Mouse (Mus musculus) kidney, embryonic 16.5 days (tissue): ENCODE results near the gene Btbd9. TPM values are rescaled to one million over a fixed set of nuclear protein-coding genes. Genes with fewer than 3 reads are reported as not detected.

Experiments used
- ATAC-seq: fragments of 200-750 bp; cut with Nextera tagmentation; 2 replicates; pipeline ENCODE4 v1.8.0; 2017; ENCODE audit warnings: moderate TSS enrichment; ENCODE audit not compliant: low FRiP score, low TSS enrichment
- H3K27ac ChIP-seq: fragments of 300-500 bp; sonication (generic); 2 replicates; pipeline ENCODE4 v1.5.1; 2014; ENCODE audit warnings: low read length
- H3K27me3 ChIP-seq: fragments of 300-500 bp; sonication (generic); 2 replicates; pipeline ENCODE4 v1.6.1; 2014; ENCODE audit warnings: low read length, control low read depth, mixed read lengths; ENCODE audit not compliant: insufficient read depth
- H3K36me3 ChIP-seq: fragments of 300-500 bp; sonication (generic); 2 replicates; pipeline ENCODE4 v1.6.1; 2014; ENCODE audit warnings: low read length, control low read depth, mixed read lengths; ENCODE audit not compliant: insufficient read depth
- H3K4me1 ChIP-seq: fragments of 300-500 bp; sonication (generic); 2 replicates; pipeline ENCODE4 v1.6.1; 2014; ENCODE audit warnings: low read length, control low read depth, mixed read lengths; ENCODE audit not compliant: insufficient read depth
- H3K4me2 ChIP-seq: fragments of 300-500 bp; sonication (generic); replicated peaks from 2 replicates; pipeline ENCODE4 v1.6.1; 2014; ENCODE audit warnings: low read depth, low read length
- H3K4me3 ChIP-seq: fragments of 300-500 bp; sonication (generic); 2 replicates; pipeline ENCODE4 v1.5.1; 2014; ENCODE audit warnings: mild to moderate bottlenecking, low read length
- H3K9ac ChIP-seq: fragments of 300-500 bp; sonication (generic); replicated peaks from 2 replicates; pipeline ENCODE4 v1.6.1; 2014; ENCODE audit warnings: low read length
- H3K9me3 ChIP-seq: fragments of 300-500 bp; sonication (generic); 2 replicates; pipeline ENCODE4 v1.6.1; 2016; ENCODE audit warnings: low read length, control low read depth
- WGBS: fragments of 180-500 bp; shearing (Covaris S2); extraction: QIAGEN DNeasy Blood & Tissue Kit; methylation state at CpG from one replicate; pipeline ENCODE4 v1.1.7; 2014; 5-methylcytosine and 5-hydroxymethylcytosine counted together
- polyA plus RNA-seq: library from polyadenylated mRNA; unstranded; fragments of >200 nt; fragmentation: Nextera tagmentation; extraction: Ambion mirVana; gene quantifications from 2 replicates; pipeline ENCODE4 v1.2.1, GENCODE M21; 2015

Btbd9 gene
- polyA plus RNA-seq, 1 experiment from 2014 or later, result 58.3 TPM

DNA sequence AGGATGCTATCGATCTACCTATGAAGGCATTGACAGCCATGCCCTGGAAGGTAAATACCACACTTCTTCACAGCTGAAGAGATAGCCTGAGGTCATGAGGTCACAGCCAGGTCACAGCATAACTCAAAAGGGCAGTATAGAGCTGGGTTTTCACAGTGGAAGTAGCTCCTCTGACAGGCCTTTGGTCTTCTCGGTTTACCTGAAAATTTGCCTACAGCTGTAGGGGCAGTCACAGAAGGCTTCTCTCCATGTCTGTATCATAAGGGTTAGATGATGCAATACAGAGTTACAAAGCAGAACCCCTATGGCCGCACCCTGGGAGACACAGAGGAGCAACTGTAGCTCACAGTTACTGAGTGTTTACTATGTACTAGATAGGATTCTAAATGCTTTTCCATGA lies 163.3 kb downstream of the Btbd9 start:
- Histone ChIP-seq H3K36me3 (no peaks in the 10 kb centered on the region; the same call in 1 of the 2 replicates), H3K4me3 (no peak overlapping the region), H3K9me3 (no peaks in the 10 kb centered on the region), H3K4me2 (no peak overlapping the region), H3K4me1 (no peaks in the 10 kb centered on the region), H3K9ac (no peak overlapping the region), H3K27me3 (no peaks in the 10 kb centered on the region), H3K27ac (no peak overlapping the region)
- no peak for ATAC-seq
- WGBS, result 88% methylated on average over 3 of the region's 3 CpGs

DNA sequence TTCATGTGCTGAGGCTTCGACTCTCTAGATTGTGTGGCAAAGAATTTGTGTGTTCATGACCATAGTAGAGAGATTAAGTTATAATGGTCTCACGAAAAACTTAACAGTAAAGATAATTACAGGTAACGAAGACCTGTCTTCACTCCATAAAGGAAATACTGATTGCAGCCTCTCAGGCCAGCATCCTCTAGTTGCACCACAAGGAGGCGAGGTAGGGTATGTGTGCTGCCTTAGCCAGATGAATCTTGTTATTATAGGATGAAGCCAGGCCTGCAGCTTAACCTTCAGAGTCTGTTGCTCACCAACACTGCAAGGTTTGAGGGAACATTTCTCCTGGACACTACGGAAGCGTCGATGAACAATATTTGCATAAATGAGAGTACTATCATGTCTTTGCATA lies 170.3 kb downstream of the Btbd9 start:
- H3K27ac ChIP-seq, result no peak overlapping the region
- WGBS, result 90% methylated on average over 7 of the region's 7 CpGs
- no peak overlapping the region for H3K4me2 ChIP-seq
- H3K4me3 ChIP-seq, result no peak overlapping the region
- no peaks in the 10 kb centered on the region for H3K4me1 ChIP-seq
- no peaks in the 10 kb centered on the region for H3K36me3 ChIP-seq
- H3K27me3 ChIP-seq, result no peaks in the 10 kb centered on the region
- H3K9me3 ChIP-seq, result no peaks in the 10 kb centered on the region; the same call in 1 of the 2 replicates
- no peak overlapping the region for H3K9ac ChIP-seq
- no peak for ATAC-seq

GRCm38 (mm10) chr17:30402871-30403270 lies 173.4 kb downstream of the Btbd9 start:
- no peaks in the 10 kb centered on the region for H3K27me3 ChIP-seq
- no peak overlapping the region for H3K27ac ChIP-seq
- no peaks in the 10 kb centered on the region for H3K36me3 ChIP-seq
- H3K9me3 ChIP-seq, result no peaks in the 10 kb centered on the region; the same call in 1 of the 2 replicates
- no peak overlapping the region for H3K4me2 ChIP-seq
- no peaks in the 10 kb centered on the region for H3K4me1 ChIP-seq
- H3K9ac ChIP-seq, result no peak overlapping the region
- WGBS, result 86% methylated on average over 3 of the region's 3 CpGs
- no peak overlapping the region for H3K4me3 ChIP-seq
- ATAC-seq, result no peak

GRCm38 (mm10) chr17:30395261-30395660 lies 181.0 kb downstream of the Btbd9 start:
- H3K27me3 ChIP-seq, result no peaks in the 10 kb centered on the region
- H3K27ac ChIP-seq, result no peak overlapping the region
- no peak overlapping the region for H3K4me3 ChIP-seq
- H3K9me3 ChIP-seq, result no peaks in the 10 kb centered on the region
- no peaks in the 10 kb centered on the region for H3K36me3 ChIP-seq
- no peak for ATAC-seq
- no peak overlapping the region for H3K9ac ChIP-seq
- no peak overlapping the region for H3K4me2 ChIP-seq
- no peaks in the 10 kb centered on the region for H3K4me1 ChIP-seq
- 78% methylated on average over 4 of the region's 4 CpGs for WGBS

DNA sequence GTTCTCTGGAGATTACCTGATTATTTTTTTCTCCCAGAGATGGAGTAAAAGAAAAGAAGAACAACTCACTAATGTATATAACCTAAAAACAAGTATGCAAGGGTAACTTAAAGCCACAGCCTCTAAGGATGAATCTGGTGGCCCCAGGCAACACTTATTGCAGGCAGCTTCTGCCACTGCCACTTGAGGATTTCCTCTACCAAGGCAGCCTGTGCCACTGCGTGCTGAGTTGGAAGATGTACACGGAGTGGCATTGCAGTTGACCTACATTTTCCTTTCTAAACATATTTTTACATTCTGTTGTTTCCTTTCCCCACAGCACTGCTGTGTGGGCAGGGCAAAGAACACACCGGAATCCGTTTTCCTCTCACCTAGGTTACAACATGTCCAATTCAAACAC lies 184.3 kb downstream of the Btbd9 start:
- ATAC-seq, result no peak

DNA sequence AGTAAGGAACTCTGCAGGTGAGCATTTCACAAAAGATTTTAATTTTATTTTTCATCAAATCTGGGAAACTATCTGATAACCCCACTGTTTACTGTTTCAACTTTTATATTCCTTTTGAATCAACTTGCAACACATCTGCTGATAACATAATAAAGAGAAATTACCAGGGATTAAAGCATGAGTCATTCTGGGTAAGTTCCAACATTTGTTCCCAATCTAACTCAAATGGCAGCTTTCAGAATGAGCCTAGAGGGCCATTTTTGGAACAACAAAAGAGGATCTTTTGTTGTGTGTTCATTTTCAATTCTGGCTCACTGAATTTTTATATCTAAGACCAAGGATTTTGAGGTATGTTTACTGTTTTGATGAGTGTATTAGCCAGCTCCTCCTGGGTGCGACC lies 185.1 kb downstream of the Btbd9 start:
- H3K4me3 ChIP-seq, result no peak overlapping the region
- no peak overlapping the region for H3K9ac ChIP-seq
- H3K27ac ChIP-seq, result no peak overlapping the region
- no peak for ATAC-seq
- H3K4me2 ChIP-seq, result no peak overlapping the region
- no peaks in the 10 kb centered on the region for H3K4me1 ChIP-seq
- 94% methylated on average over 1 of the region's 1 CpGs for WGBS
- H3K36me3 ChIP-seq, result no peaks in the 10 kb centered on the region
- H3K27me3 ChIP-seq, result no peaks in the 10 kb centered on the region
- H3K9me3 ChIP-seq, result no peaks in the 10 kb centered on the region

More for the DNA sequence above, 184.3 kb downstream of the Btbd9 start:
- Histone ChIP-seq H3K4me2 (no peak overlapping the region), H3K27me3 (no peaks in the 10 kb centered on the region), H3K4me3 (no peak overlapping the region), H3K9ac (no peak overlapping the region), H3K9me3 (no peaks in the 10 kb centered on the region), H3K27ac (no peak overlapping the region), H3K36me3 (no peaks in the 10 kb centered on the region), H3K4me1 (no peaks in the 10 kb centered on the region)
- WGBS, result 82% methylated on average over 4 of the region's 4 CpGs

DNA sequence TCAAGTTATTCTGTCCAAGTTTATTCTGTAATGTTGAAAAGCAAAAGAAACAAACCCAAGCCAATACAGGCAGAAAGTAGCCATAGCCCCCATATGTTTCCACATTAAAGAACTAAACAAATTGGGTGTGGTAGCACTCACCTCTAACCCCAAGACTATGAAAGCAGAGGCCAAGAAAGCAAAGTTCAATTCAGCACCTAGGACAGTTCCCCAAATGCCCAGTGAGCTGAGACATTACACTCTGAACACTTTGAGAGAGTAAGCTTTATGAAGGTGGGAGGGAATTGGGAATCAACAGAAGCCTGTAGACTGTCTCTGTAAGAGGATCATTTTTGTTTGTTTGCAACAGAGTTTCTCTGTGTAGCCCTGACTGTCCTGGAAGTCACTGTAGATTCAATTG lies 186.6 kb downstream of the Btbd9 start:
- Histone ChIP-seq H3K9me3 (no peaks in the 10 kb centered on the region), H3K36me3 (no peaks in the 10 kb centered on the region), H3K9ac (no peak overlapping the region), H3K27ac (no peak overlapping the region), H3K4me1 (no peaks in the 10 kb centered on the region), H3K4me3 (no peak overlapping the region), H3K4me2 (no peak overlapping the region), H3K27me3 (no peaks in the 10 kb centered on the region)
- no peak for ATAC-seq

- Histone ChIP-seq H3K36me3 (no peaks in the 10 kb centered on the region), H3K4me1 (no peaks in the 10 kb centered on the region), H3K27me3 (no peaks in the 10 kb centered on the region), H3K9me3 (no peaks in the 10 kb centered on the region), H3K9ac (no peak overlapping the region), H3K4me2 (no peak overlapping the region), H3K4me3 (no peak overlapping the region), H3K27ac (no peak overlapping the region)
- ATAC-seq, result no peak
- 89% methylated on average over 4 of the region's 4 CpGs for WGBS
These were observed 187.5 kb downstream of the Btbd9 start for GRCm38 (mm10) chr17:30388817-30389216.

GRCm38 (mm10) chr17:30388391-30388790 lies 187.9 kb downstream of the Btbd9 start:
- no peak overlapping the region for H3K9ac ChIP-seq
- H3K4me2 ChIP-seq, result no peak overlapping the region
- no peaks in the 10 kb centered on the region for H3K27me3 ChIP-seq
- H3K27ac ChIP-seq, result no peak overlapping the region
- H3K36me3 ChIP-seq, result no peaks in the 10 kb centered on the region
- H3K9me3 ChIP-seq, result no peaks in the 10 kb centered on the region
- H3K4me3 ChIP-seq, result no peak overlapping the region
- ATAC-seq, result no peak
- no peaks in the 10 kb centered on the region for H3K4me1 ChIP-seq
- 81% methylated on average over 3 of the region's 3 CpGs for WGBS

DNA sequence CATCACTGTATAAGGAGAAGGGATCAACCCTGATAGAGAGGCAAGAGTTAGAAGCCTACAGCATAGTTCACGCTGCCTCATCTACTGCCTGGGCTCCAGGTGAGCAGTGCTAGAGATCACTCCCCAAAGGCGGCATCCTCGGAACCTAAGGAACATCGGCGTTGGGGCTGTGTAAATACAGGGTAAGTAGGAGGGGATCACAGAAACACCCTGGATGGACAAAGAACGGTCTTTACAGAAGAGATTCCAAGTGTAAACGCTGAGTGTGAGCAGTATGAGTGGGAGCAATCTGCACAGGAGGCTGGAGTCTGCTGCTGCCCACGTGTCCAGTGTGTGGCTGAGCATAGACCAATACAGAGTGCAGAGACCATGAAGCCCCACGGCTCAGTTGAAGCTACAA lies 190.0 kb downstream of the Btbd9 start:
- Histone ChIP-seq H3K9me3 (no peaks in the 10 kb centered on the region), H3K9ac (no peak overlapping the region), H3K27ac (no peak overlapping the region), H3K4me3 (no peak overlapping the region), H3K36me3 (no peaks in the 10 kb centered on the region), H3K4me2 (no peak overlapping the region), H3K4me1 (no peaks in the 10 kb centered on the region), H3K27me3 (no peaks in the 10 kb centered on the region)
- 83% methylated on average over 9 of the region's 9 CpGs for WGBS
- ATAC-seq, result no peak

- Histone ChIP-seq H3K9ac (no peak overlapping the region), H3K4me1 (no peaks in the 10 kb centered on the region), H3K27me3 (no peaks in the 10 kb centered on the region), H3K9me3 (no peaks in the 10 kb centered on the region), H3K4me2 (no peak overlapping the region), H3K27ac (no peak overlapping the region), H3K4me3 (no peak overlapping the region), H3K36me3 (no peaks in the 10 kb centered on the region)
- WGBS, result 68% methylated on average over 6 of the region's 6 CpGs
- ATAC-seq, result no peak
These were observed 192.6 kb downstream of the Btbd9 start for GRCm38 (mm10) chr17:30383649-30384048.
